Mouse (Mus musculus) stomach, embryonic 15.5 days (tissue): ENCODE measurements at regions not wholly inside any gene's neighbourhood (a gene's known extent, or its start where the extent isn't known, plus 50 kb on each side); places are given as distances from the start of the nearest gene placed in this dataset.

Experiments
- ATAC-seq: fragments of 200-750 bp; cut with Nextera tagmentation; 2 replicates; pipeline ENCODE4 v1.8.0; 2017; ENCODE audit warnings: low read depth, moderate number of reproducible peaks, moderate TSS enrichment; ENCODE audit not compliant: insufficient read depth, low FRiP score
- H3K27ac ChIP-seq: fragments of 300-500 bp; sonication (generic); 2 replicates; pipeline ENCODE4 v1.5.1; 2015; ENCODE audit warnings: mild to moderate bottlenecking, inconsistent platforms
- H3K27me3 ChIP-seq: fragments of 300-500 bp; sonication (generic); replicated peaks from 2 replicates; pipeline ENCODE4 v1.6.1; 2015; ENCODE audit warnings: inconsistent platforms
- H3K36me3 ChIP-seq: fragments of 300-500 bp; sonication (generic); 2 replicates; pipeline ENCODE4 v1.6.1; 2015; ENCODE audit warnings: inconsistent platforms
- H3K4me1 ChIP-seq: fragments of 300-500 bp; sonication (generic); 2 replicates; pipeline ENCODE4 v1.6.1; 2015; ENCODE audit warnings: inconsistent platforms
- H3K4me2 ChIP-seq: fragments of 300-500 bp; sonication (generic); 2 replicates; pipeline ENCODE4 v1.6.1; 2015; ENCODE audit warnings: mild to moderate bottlenecking, inconsistent platforms
- H3K4me3 ChIP-seq: fragments of 300-500 bp; sonication (generic); replicated peaks from 2 replicates; pipeline ENCODE4 v1.5.1; 2015; ENCODE audit warnings: inconsistent platforms
- H3K9ac ChIP-seq: fragments of 300-500 bp; sonication (generic); 2 replicates; pipeline ENCODE4 v1.6.1; 2015; ENCODE audit warnings: inconsistent platforms
- H3K9me3 ChIP-seq: fragments of 300-500 bp; sonication (generic); 2 replicates; pipeline ENCODE4 v1.6.1; 2016; ENCODE audit warnings: inconsistent platforms
- WGBS: fragments of 180-500 bp; shearing (Covaris S2); methylation state at CpG from one replicate; pipeline ENCODE4 v1.1.7; 2015; 5-methylcytosine and 5-hydroxymethylcytosine counted together

DNA sequence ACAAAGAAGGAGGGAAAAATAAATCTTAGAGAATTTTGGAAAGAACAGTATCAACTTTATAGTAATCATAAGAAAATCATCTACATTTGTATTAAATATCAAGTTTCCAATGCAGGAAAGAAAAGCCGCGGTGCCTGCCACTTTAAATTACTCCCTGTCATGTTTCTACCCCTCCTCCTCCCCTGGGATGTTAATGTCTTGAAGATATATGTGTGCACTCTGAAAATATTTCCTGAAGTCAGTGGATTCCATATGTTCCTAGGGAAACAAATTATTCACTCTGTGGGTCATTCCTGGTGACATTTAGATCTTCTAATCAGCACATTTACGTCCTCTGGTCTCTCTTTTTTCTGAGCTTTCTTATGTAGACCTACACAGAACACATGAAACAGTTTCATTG lies 57.2 kb upstream of the Rspo3 start:
- Histone ChIP-seq H3K27ac (no peak overlapping the region), H3K9me3 (no peaks in the 10 kb centered on the region), H3K36me3 (no peaks in the 10 kb centered on the region), H3K4me1 (no peaks in the 10 kb centered on the region), H3K4me3 (no peak overlapping the region), H3K4me2 (no peak overlapping the region), H3K27me3 (no peaks in the 10 kb centered on the region), H3K9ac (no peak overlapping the region)
- no peak for ATAC-seq
- 37% methylated on average over 3 of the region's 3 CpGs for WGBS

DNA sequence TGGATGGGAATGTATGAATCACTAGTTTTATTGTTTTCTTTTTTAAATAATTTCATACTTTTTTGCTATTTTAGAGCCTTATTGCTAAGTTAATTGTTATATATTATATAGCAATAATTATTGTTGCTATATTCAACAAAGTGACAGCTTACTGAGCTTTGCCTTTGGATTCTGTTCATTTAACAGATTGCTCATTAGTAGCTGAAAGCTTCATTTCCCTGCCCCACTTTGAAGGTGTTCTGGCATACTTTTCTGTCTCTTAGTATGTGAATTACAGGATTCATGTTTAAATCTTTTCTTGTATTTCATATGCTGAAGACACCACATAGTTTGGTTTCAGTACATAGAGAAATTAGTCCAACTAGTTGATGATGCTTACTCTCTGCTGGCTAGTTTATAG lies 54.5 kb upstream of the Rspo3 start:
- H3K4me3 ChIP-seq, result no peak overlapping the region
- H3K4me2 ChIP-seq, result no peak overlapping the region
- no peaks in the 10 kb centered on the region for H3K36me3 ChIP-seq
- ATAC-seq, result no peak
- H3K9me3 ChIP-seq, result no peaks in the 10 kb centered on the region
- no peaks in the 10 kb centered on the region for H3K4me1 ChIP-seq
- no peak overlapping the region for H3K27ac ChIP-seq
- no peak overlapping the region for H3K9ac ChIP-seq
- H3K27me3 ChIP-seq, result no peaks in the 10 kb centered on the region

DNA sequence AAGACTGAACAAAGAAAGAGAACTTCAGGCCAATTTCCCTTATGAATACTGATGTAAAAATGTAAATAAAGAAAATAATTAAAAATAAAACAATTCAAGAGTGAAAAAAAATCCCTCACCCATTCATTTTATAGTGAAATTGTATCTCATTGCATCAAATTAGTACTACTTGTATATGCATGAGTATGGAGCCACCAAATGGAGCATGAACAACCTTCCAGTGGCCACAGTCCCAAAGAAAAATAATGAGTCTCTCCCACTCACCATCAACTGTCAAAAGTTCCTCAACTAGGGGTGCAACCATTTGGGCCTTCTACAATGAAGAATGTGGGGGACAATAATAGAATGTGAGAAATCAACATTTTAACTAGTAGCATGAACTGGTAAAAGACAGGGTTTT lies 54.1 kb upstream of the Rspo3 start:
- H3K27ac ChIP-seq, result no peak overlapping the region
- H3K4me3 ChIP-seq, result no peak overlapping the region
- ATAC-seq, result no peak
- no peaks in the 10 kb centered on the region for H3K9me3 ChIP-seq
- H3K36me3 ChIP-seq, result no peaks in the 10 kb centered on the region
- H3K9ac ChIP-seq, result no peak overlapping the region
- no peak overlapping the region for H3K4me2 ChIP-seq
- no peaks in the 10 kb centered on the region for H3K27me3 ChIP-seq
- H3K4me1 ChIP-seq, result no peaks in the 10 kb centered on the region
